Mouse (Mus musculus) brain, embryonic 14.5 days (tissue): ENCODE data around the gene Mpv17.

Experiments
- CTCF ChIP-seq: fragments of 200-500 bp; IDR thresholded peaks from 2 replicates; pipeline ENCODE4 v1.5.1; 2012; ENCODE audit warnings: inconsistent platforms, mild to moderate bottlenecking, moderate library complexity, borderline replicate concordance; ENCODE audit not compliant: insufficient read depth, insufficient read length; ENCODE audit errors: extremely low read depth
- POLR2A ChIP-seq: fragments of 200-500 bp; IDR thresholded peaks from 2 replicates; pipeline ENCODE4 v1.6.1; 2012; ENCODE audit warnings: mild to moderate bottlenecking, inconsistent platforms, borderline replicate concordance; ENCODE audit not compliant: poor library complexity, insufficient read depth, insufficient read length, severe bottlenecking; ENCODE audit errors: extremely low read depth

- TF ChIP-seq CTCF (no peak), POLR2A (no peak)
Measured at GRCm38 (mm10) chr5:31195671-31196070, 41.6 kb upstream of the Mpv17 start.
